Mouse (Mus musculus): ENCODE data around the gene Calm1. TPM values are rescaled to one million over a fixed set of nuclear protein-coding genes. Genes with fewer than 3 reads are reported as not detected.

Gene Calm1
- polyA plus RNA-seq, 2 experiments = 306 to 1,299 TPM

- H3K27ac ChIP-seq (replicated peaks; ENCODE audit: low read depth, low read length) = peak overlapping the region; percentile 4; the same call in 1 of the 2 replicates
- DNase-seq (ENCODE audit: low spot score) = peak; percentile 58
- TF ChIP-seq POLR2A (IDR thresholded peaks at IDR 0.05; ENCODE audit: borderline replicate concordance, extremely low read depth, insufficient read depth, insufficient read length) = no peak
Measured at GRCm38 (mm10) chr12:100210973-100211372, 11.7 kb downstream of the Calm1 start.

GRCm38 (mm10) chr12:100211453-100212185 lies 12.4 kb downstream of the Calm1 start:
- Histone ChIP-seq H3K4me1 (ENCODE audit: control insufficient read depth, insufficient read depth, low read length) (peaks cover 14% of the 10 kb centered on the region), H3K9me3 (ENCODE audit: control insufficient read depth, low read length) (0 out of 2 replicates have a peak, but pooled peaks cover 8% of the 10 kb centered on the region), H3K27ac (replicated peaks; ENCODE audit: low read depth, low read length) (no peak overlapping the region), H3K4me2 (replicated peaks; ENCODE audit: low read depth, low read length, severe bottlenecking) (no peak overlapping the region), H3K4me3 (replicated peaks; ENCODE audit: low read length) (no peak overlapping the region), H3K9ac (ENCODE audit: low read depth, low read length, severe bottlenecking) (no peak overlapping the region), H3K27me3 (ENCODE audit: control insufficient read depth, insufficient read depth, low read length) (no peaks in the 10 kb centered on the region), H3K36me3 (ENCODE audit: control insufficient read depth, insufficient read depth, low read length) (peaks cover 34% of the 10 kb centered on the region)
- ATAC-seq (ENCODE audit: low FRiP score, low read depth) (no peak), DNase-seq (ENCODE audit: low spot score) (no peak)
- no peak for TF ChIP-seq POLR2A (IDR thresholded peaks at IDR 0.05; ENCODE audit: borderline replicate concordance, extremely low read depth, insufficient read depth, insufficient read length)
- WGBS = 87% methylated on average over 5 of the region's 5 CpGs

More at GRCm38 (mm10) chr12:100210973-100211372, 11.7 kb downstream of the Calm1 start:
- H3K4me1 ChIP-seq (ENCODE audit: control insufficient read depth, insufficient read depth, low read length) = peaks cover 14% of the 10 kb centered on the region
- WGBS = 33% methylated on average over 5 of the region's 5 CpGs
- no peak overlapping the region for H3K4me3 ChIP-seq (replicated peaks; ENCODE audit: low read length)
- peaks cover 40% of the 10 kb centered on the region for H3K36me3 ChIP-seq (ENCODE audit: control insufficient read depth, insufficient read depth, low read length)
- no peak overlapping the region for H3K9ac ChIP-seq (ENCODE audit: low read depth, low read length, severe bottlenecking)
- ATAC-seq (ENCODE audit: low FRiP score, low read depth) = no peak; the same call in 1 of the 2 replicates
- no peak overlapping the region for H3K4me2 ChIP-seq (replicated peaks; ENCODE audit: low read depth, low read length, severe bottlenecking)
- no peaks in the 10 kb centered on the region for H3K27me3 ChIP-seq (ENCODE audit: control insufficient read depth, insufficient read depth, low read length)
- H3K9me3 ChIP-seq (ENCODE audit: control insufficient read depth, low read length) = 0 out of 2 replicates have a peak, but pooled peaks cover 8% of the 10 kb centered on the region

- no peak for ATAC-seq (ENCODE audit: low FRiP score, low read depth)
- no peak for TF ChIP-seq POLR2A (IDR thresholded peaks at IDR 0.05; ENCODE audit: borderline replicate concordance, extremely low read depth, insufficient read depth, insufficient read length)
- 45% methylated on average over 3 of the region's 3 CpGs for WGBS
- Histone ChIP-seq H3K4me3 (replicated peaks; ENCODE audit: low read length) (no peak overlapping the region), H3K36me3 (ENCODE audit: control insufficient read depth, insufficient read depth, low read length) (peaks cover 26% of the 10 kb centered on the region), H3K27me3 (ENCODE audit: control insufficient read depth, insufficient read depth, low read length) (no peaks in the 10 kb centered on the region), H3K4me2 (replicated peaks; ENCODE audit: low read depth, low read length, severe bottlenecking) (no peak overlapping the region), H3K9me3 (ENCODE audit: control insufficient read depth, low read length) (0 out of 2 replicates have a peak, but pooled peaks cover 8% of the 10 kb centered on the region), H3K4me1 (ENCODE audit: control insufficient read depth, insufficient read depth, low read length) (peaks cover 14% of the 10 kb centered on the region), H3K9ac (ENCODE audit: low read depth, low read length, severe bottlenecking) (no peak overlapping the region), H3K27ac (replicated peaks; ENCODE audit: low read depth, low read length) (no peak overlapping the region)
- DNase-seq (ENCODE audit: low spot score) = no peak
Measured at GRCm38 (mm10) chr12:100212397-100212796, 13.2 kb downstream of the Calm1 start.

- Histone ChIP-seq H3K9ac (ENCODE audit: low read depth, low read length, severe bottlenecking) (no peak overlapping the region), H3K36me3 (ENCODE audit: control insufficient read depth, insufficient read depth, low read length) (peaks cover 18% of the 10 kb centered on the region), H3K4me1 (ENCODE audit: control insufficient read depth, insufficient read depth, low read length) (peaks cover 14% of the 10 kb centered on the region), H3K27ac (replicated peaks; ENCODE audit: low read depth, low read length) (no peak overlapping the region), H3K4me3 (replicated peaks; ENCODE audit: low read length) (no peak overlapping the region), H3K27me3 (ENCODE audit: control insufficient read depth, insufficient read depth, low read length) (no peaks in the 10 kb centered on the region), H3K4me2 (replicated peaks; ENCODE audit: low read depth, low read length, severe bottlenecking) (no peak overlapping the region), H3K9me3 (ENCODE audit: control insufficient read depth, low read length) (0 out of 2 replicates have a peak, but pooled peaks cover 8% of the 10 kb centered on the region)
- ATAC-seq (ENCODE audit: low FRiP score, low read depth) = no peak
- DNase-seq (ENCODE audit: low spot score) = no peak
- no peak for TF ChIP-seq POLR2A (IDR thresholded peaks at IDR 0.05; ENCODE audit: borderline replicate concordance, extremely low read depth, insufficient read depth, insufficient read length)
- 63% methylated on average over 2 of the region's 2 CpGs for WGBS
Measured at GRCm38 (mm10) chr12:100213162-100213561, 13.9 kb downstream of the Calm1 start.

- 89% methylated on average over 10 of the region's 10 CpGs for WGBS
- Histone ChIP-seq H3K4me3 (replicated peaks; ENCODE audit: low read length) (no peak overlapping the region), H3K9me3 (ENCODE audit: control insufficient read depth, low read length) (0 out of 2 replicates have a peak, but pooled peaks cover 8% of the 10 kb centered on the region), H3K36me3 (ENCODE audit: control insufficient read depth, insufficient read depth, low read length) (peaks cover 11% of the 10 kb centered on the region), H3K9ac (ENCODE audit: low read depth, low read length, severe bottlenecking) (no peak overlapping the region), H3K27ac (replicated peaks; ENCODE audit: low read depth, low read length) (no peak overlapping the region), H3K27me3 (ENCODE audit: control insufficient read depth, insufficient read depth, low read length) (no peaks in the 10 kb centered on the region), H3K4me1 (ENCODE audit: control insufficient read depth, insufficient read depth, low read length) (peaks cover 14% of the 10 kb centered on the region), H3K4me2 (replicated peaks; ENCODE audit: low read depth, low read length, severe bottlenecking) (no peak overlapping the region)
- TF ChIP-seq POLR2A (IDR thresholded peaks at IDR 0.05; ENCODE audit: borderline replicate concordance, extremely low read depth, insufficient read depth, insufficient read length) = no peak
- no peak for ATAC-seq (ENCODE audit: low FRiP score, low read depth)
- DNase-seq (ENCODE audit: low spot score) = no peak
Measured at GRCm38 (mm10) chr12:100214156-100214555, 14.9 kb downstream of the Calm1 start.
